Mouse (Mus musculus): ENCODE results near the gene BC067074.

DNA sequence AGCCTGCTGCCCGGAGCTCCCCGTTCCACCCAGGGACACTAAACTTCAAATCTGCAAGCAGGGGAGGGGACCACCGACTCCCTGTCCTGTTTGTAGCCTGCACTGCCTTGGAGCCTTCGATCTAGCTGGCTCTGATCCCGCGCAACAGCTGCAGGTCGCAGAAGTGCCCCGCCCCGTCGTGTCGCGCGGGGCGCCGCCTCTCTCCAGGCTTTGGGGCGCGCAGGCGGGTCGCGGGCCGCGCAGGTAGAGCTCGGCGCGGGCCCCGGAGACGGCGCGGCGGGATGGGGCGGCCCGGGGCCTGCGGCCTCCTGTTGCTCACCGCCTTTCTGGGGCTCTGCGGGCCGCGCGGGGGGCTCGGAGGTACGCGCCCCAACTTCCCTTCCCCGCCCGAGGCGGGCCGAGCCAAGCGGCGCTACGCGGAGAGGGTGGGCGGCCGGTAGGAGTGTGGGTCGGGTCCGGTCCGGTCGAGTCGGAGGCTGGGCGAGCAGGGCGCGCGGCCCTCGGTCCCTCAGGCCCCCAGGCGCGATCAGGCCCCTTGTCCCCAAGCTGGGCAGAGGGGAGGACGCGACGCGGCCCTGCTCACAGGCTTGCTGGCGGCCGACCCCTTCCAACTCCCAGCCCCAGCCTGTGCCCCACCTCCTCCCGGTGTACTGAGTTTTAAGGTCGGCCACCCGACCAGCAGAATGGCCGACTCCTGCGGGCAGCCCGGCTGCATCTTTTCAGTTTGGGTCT lies at the start of gene BC067074:
- no peak for TF ChIP-seq CTCF (IDR thresholded peaks at IDR 0.05; ENCODE audit: borderline replicate concordance, control insufficient read depth, extremely low read depth, insufficient read depth, low read length, poor library complexity)
- no peak for TF ChIP-seq POLR2A (IDR thresholded peaks at IDR 0.05; ENCODE audit: control insufficient read depth, extremely low read depth, insufficient read depth, low read length, poor library complexity)
